Mouse (Mus musculus): ENCODE results near the gene Snap29. TPM values are rescaled to one million over a fixed set of nuclear protein-coding genes. Genes with fewer than 3 reads are reported as not detected.

Snap29 gene
- polyA plus RNA-seq, 1 experiment from 2014 or later = 15.0 TPM

- Histone ChIP-seq H3K9me3 (no peaks in the 10 kb centered on the region), H3K4me3 (no peak overlapping the region), H3K27me3 (no peaks in the 10 kb centered on the region), H3K9ac (no peak overlapping the region), H3K27ac (no peak overlapping the region), H3K4me1 (no peaks in the 10 kb centered on the region), H3K36me3 (peaks cover 41% of the 10 kb centered on the region), H3K4me2 (no peak overlapping the region)
- ATAC-seq (ENCODE audit: borderline replicate concordance, extremely low read depth, low FRiP score, low TSS enrichment) = no peak
- WGBS = 72% methylated on average over 3 of the region's 3 CpGs
Observed at GRCm38 (mm10) chr16:17423021-17423420, 17.2 kb downstream of the Snap29 start.

- Histone ChIP-seq H3K4me1 (no peaks in the 10 kb centered on the region), H3K4me3 (no peak overlapping the region), H3K9me3 (no peaks in the 10 kb centered on the region), H3K36me3 (peaks cover 4% of the 10 kb centered on the region; the same call in 1 of the 2 replicates), H3K27ac (no peak overlapping the region), H3K27me3 (no peaks in the 10 kb centered on the region), H3K4me2 (no peak overlapping the region), H3K9ac (no peak overlapping the region)
- WGBS = 63% methylated on average over 2 of the region's 2 CpGs
- ATAC-seq (ENCODE audit: borderline replicate concordance, extremely low read depth, low FRiP score, low TSS enrichment) = no peak
Observed at GRCm38 (mm10) chr16:17432576-17432975, 26.8 kb downstream of the Snap29 start.

GRCm38 (mm10) chr16:17451541-17452372, 46.0 kb downstream of the Snap29 start, which contains the start of gene Crkl:
Gene Crkl (plus strand): TSS chr16:17451987.
- Histone ChIP-seq H3K27me3 (no peaks in the 10 kb centered on the region), H3K9ac (peak within 1 kb of the TSS; percentile 87), H3K4me3 (peak within 1 kb of the TSS; percentile 80), H3K36me3 (0 out of 2 replicates have a peak, but pooled peaks cover 12% of the 10 kb centered on the region), H3K9me3 (no peaks in the 10 kb centered on the region), H3K27ac (peak within 1 kb of the TSS; percentile 94), H3K4me2 (peak within 1 kb of the TSS; percentile 81), H3K4me1 (peaks cover 21% of the 10 kb centered on the region)
- ATAC-seq (ENCODE audit: borderline replicate concordance, extremely low read depth, low FRiP score, low TSS enrichment) = peak; percentile 97
- WGBS = under 1% methylated on average over 62 of the region's 63 CpGs

GRCm38 (mm10) chr16:17452373-17452715, 46.6 kb downstream of the Snap29 start:
- WGBS = under 1% methylated on average over 24 of the region's 24 CpGs
- Histone ChIP-seq H3K27ac (peak overlapping the region; percentile 94), H3K4me2 (peak overlapping the region; percentile 81), H3K4me3 (peak overlapping the region; percentile 80), H3K9ac (peak overlapping the region; percentile 87), H3K27me3 (no peaks in the 10 kb centered on the region), H3K4me1 (peaks cover 21% of the 10 kb centered on the region), H3K36me3 (peaks cover 16% of the 10 kb centered on the region; the same call in 1 of the 2 replicates), H3K9me3 (no peaks in the 10 kb centered on the region)
- peak; percentile 32; the same call in 1 of the 2 replicates for ATAC-seq (ENCODE audit: borderline replicate concordance, extremely low read depth, low FRiP score, low TSS enrichment)

GRCm38 (mm10) chr16:17456901-17457300, 51.1 kb downstream of the Snap29 start:
- ATAC-seq (ENCODE audit: borderline replicate concordance, extremely low read depth, low FRiP score, low TSS enrichment) = no peak
- H3K9ac ChIP-seq = no peak overlapping the region

GRCm38 (mm10) chr16:17460254-17460653, 54.5 kb downstream of the Snap29 start:
- no peak for ATAC-seq (ENCODE audit: borderline replicate concordance, extremely low read depth, low FRiP score, low TSS enrichment)
- H3K9ac ChIP-seq = no peak overlapping the region
- H3K27me3 ChIP-seq = no peaks in the 10 kb centered on the region
- no peaks in the 10 kb centered on the region for H3K9me3 ChIP-seq
- no peak overlapping the region for H3K4me2 ChIP-seq
- peaks cover 5% of the 10 kb centered on the region; the same call in 1 of the 2 replicates for H3K4me1 ChIP-seq
- H3K27ac ChIP-seq = no peak overlapping the region
- H3K4me3 ChIP-seq = no peak overlapping the region
- peaks cover 29% of the 10 kb centered on the region; the same call in 1 of the 2 replicates for H3K36me3 ChIP-seq
- WGBS = 94% methylated on average over 4 of the region's 4 CpGs

More at GRCm38 (mm10) chr16:17456901-17457300, 51.1 kb downstream of the Snap29 start:
- Histone ChIP-seq H3K9me3 (no peaks in the 10 kb centered on the region), H3K27ac (no peak overlapping the region), H3K4me2 (no peak overlapping the region), H3K4me1 (peaks cover 19% of the 10 kb centered on the region), H3K27me3 (no peaks in the 10 kb centered on the region), H3K36me3 (peaks cover 28% of the 10 kb centered on the region; the same call in 1 of the 2 replicates), H3K4me3 (no peak overlapping the region)
- 100% methylated on average over 1 of the region's 1 CpGs for WGBS

- ATAC-seq (ENCODE audit: borderline replicate concordance, extremely low read depth, low FRiP score, low TSS enrichment) = no peak
- H3K4me2 ChIP-seq = no peak overlapping the region
- H3K4me1 ChIP-seq = no peaks in the 10 kb centered on the region
- H3K27me3 ChIP-seq = no peaks in the 10 kb centered on the region
- WGBS = 91% methylated on average over 1 of the region's 1 CpGs
- no peak overlapping the region for H3K27ac ChIP-seq
- no peak overlapping the region for H3K4me3 ChIP-seq
- no peak overlapping the region for H3K9ac ChIP-seq
- H3K36me3 ChIP-seq = peaks cover 20% of the 10 kb centered on the region; the same call in 1 of the 2 replicates
- H3K9me3 ChIP-seq = no peaks in the 10 kb centered on the region
Observed at GRCm38 (mm10) chr16:17461596-17461995, 55.8 kb downstream of the Snap29 start.

- H3K4me2 ChIP-seq = no peak overlapping the region
- H3K9ac ChIP-seq = no peak overlapping the region
- 83% methylated on average over 2 of the region's 2 CpGs for WGBS
- no peak overlapping the region for H3K27ac ChIP-seq
- no peaks in the 10 kb centered on the region for H3K4me1 ChIP-seq
- H3K36me3 ChIP-seq = peaks cover 13% of the 10 kb centered on the region; the same call in 1 of the 2 replicates
- no peaks in the 10 kb centered on the region for H3K9me3 ChIP-seq
- ATAC-seq (ENCODE audit: borderline replicate concordance, extremely low read depth, low FRiP score, low TSS enrichment) = no peak
- no peak overlapping the region for H3K4me3 ChIP-seq
- no peaks in the 10 kb centered on the region for H3K27me3 ChIP-seq
Observed at GRCm38 (mm10) chr16:17463184-17463583, 57.4 kb downstream of the Snap29 start.

- Histone ChIP-seq H3K27ac (no peak overlapping the region), H3K9me3 (no peaks in the 10 kb centered on the region), H3K4me1 (no peaks in the 10 kb centered on the region), H3K4me2 (no peak overlapping the region), H3K36me3 (peaks cover 25% of the 10 kb centered on the region), H3K9ac (no peak overlapping the region), H3K4me3 (no peak overlapping the region), H3K27me3 (no peaks in the 10 kb centered on the region)
- 86% methylated on average over 4 of the region's 4 CpGs for WGBS
- ATAC-seq (ENCODE audit: borderline replicate concordance, extremely low read depth, low FRiP score, low TSS enrichment) = no peak
Observed at GRCm38 (mm10) chr16:17466875-17467663, 61.3 kb downstream of the Snap29 start.

GRCm38 (mm10) chr16:17472498-17472897, 66.7 kb downstream of the Snap29 start:
- WGBS = 86% methylated on average over 6 of the region's 6 CpGs
- ATAC-seq (ENCODE audit: borderline replicate concordance, extremely low read depth, low FRiP score, low TSS enrichment) = no peak
- H3K36me3 ChIP-seq = peaks cover 37% of the 10 kb centered on the region

GRCm38 (mm10) chr16:17474091-17474490, 68.3 kb downstream of the Snap29 start:
- Histone ChIP-seq H3K9me3 (no peaks in the 10 kb centered on the region), H3K27ac (no peak overlapping the region), H3K36me3 (peaks cover 33% of the 10 kb centered on the region), H3K4me1 (no peaks in the 10 kb centered on the region), H3K9ac (no peak overlapping the region), H3K4me3 (no peak overlapping the region), H3K27me3 (no peaks in the 10 kb centered on the region), H3K4me2 (no peak overlapping the region)
- ATAC-seq (ENCODE audit: borderline replicate concordance, extremely low read depth, low FRiP score, low TSS enrichment) = no peak

More at GRCm38 (mm10) chr16:17472498-17472897, 66.7 kb downstream of the Snap29 start:
- H3K27ac ChIP-seq = no peak overlapping the region
- H3K4me1 ChIP-seq = no peaks in the 10 kb centered on the region
- H3K9ac ChIP-seq = no peak overlapping the region
- no peak overlapping the region for H3K4me2 ChIP-seq
- H3K9me3 ChIP-seq = no peaks in the 10 kb centered on the region
- H3K27me3 ChIP-seq = no peaks in the 10 kb centered on the region
- H3K4me3 ChIP-seq = no peak overlapping the region

GRCm38 (mm10) chr16:17474761-17475160, 69.0 kb downstream of the Snap29 start:
- Histone ChIP-seq H3K27me3 (no peaks in the 10 kb centered on the region), H3K9ac (no peak overlapping the region), H3K4me3 (no peak overlapping the region), H3K4me2 (no peak overlapping the region), H3K4me1 (no peaks in the 10 kb centered on the region), H3K27ac (no peak overlapping the region), H3K9me3 (no peaks in the 10 kb centered on the region), H3K36me3 (peaks cover 28% of the 10 kb centered on the region)
- WGBS = 70% methylated on average over 2 of the region's 2 CpGs
- ATAC-seq (ENCODE audit: borderline replicate concordance, extremely low read depth, low FRiP score, low TSS enrichment) = no peak
